7 mouse cellular contexts compared by ENCODE assay signal in genomic region chr15:96284711-96285322, GRCm38 (mm10). TPM values are rescaled to one million over a fixed set of nuclear protein-coding genes. Genes with fewer than 3 reads are reported as not detected.
DNase-seq lines count a peak whose midpoint lies in the region; ATAC-seq and TF ChIP-seq lines count a peak whose summit lies in the region.

No protein-coding gene starts in this region.

- peak overlapping the region; percentile 100 for H3K9ac ChIP-seq in kidney, postnatal 0 days (ENCODE audit: low read depth, low read length)
- H3K9ac ChIP-seq in lung, embryonic 15.5 days: peak overlapping the region; percentile 99

- no peaks in the 10 kb centered on the region for H3K36me3 ChIP-seq in kidney, postnatal 0 days (ENCODE audit: insufficient read depth, low read length)
- H3K36me3 ChIP-seq in lung, embryonic 15.5 days: peaks cover 7% of the 10 kb centered on the region

- under 1% methylated on average over 64 of the region's 67 CpGs for WGBS in cerebellum, adult 2 months
- WGBS in kidney, postnatal 0 days: under 1% methylated on average over 45 of the region's 67 CpGs
- WGBS in lung, embryonic 15.5 days: 0% methylated on average over 31 of the region's 67 CpGs

- no peaks in the 10 kb centered on the region for H3K27me3 ChIP-seq in cerebellum, adult 2 months (ENCODE audit: control insufficient read depth, insufficient read depth, low read length)
- no peaks in the 10 kb centered on the region for H3K27me3 ChIP-seq in kidney, postnatal 0 days (ENCODE audit: insufficient read depth, low read length)
- no peaks in the 10 kb centered on the region for H3K27me3 ChIP-seq in lung, embryonic 15.5 days

- peak; percentile 18 for ATAC-seq in kidney, postnatal 0 days (replicated peaks; ENCODE audit: low FRiP score, low read depth)
- peak; percentile 33; the same call in 1 of the 2 replicates for ATAC-seq in lung, embryonic 15.5 days (ENCODE audit: borderline replicate concordance, extremely low read depth, low FRiP score, low TSS enrichment)

- intact Hi-C loops in gastrocnemius, postnatal 36 days (cut with DNase I): loop anchor here (5.0 to 10.0 kb wide), 3 partner anchors 177 to 520 kb away; partner anchors contain the start of gene Scaf11

- TF ChIP-seq CTCF in cerebellum, adult 2 months (IDR thresholded peaks at IDR 0.05; ENCODE audit: borderline replicate concordance, insufficient read depth, low read depth, low read length): no peak
- no peak for TF ChIP-seq CTCF in kidney, postnatal 0 days (IDR thresholded peaks at IDR 0.05; ENCODE audit: low read depth)

- peaks cover 7% of the 10 kb centered on the region for H3K4me1 ChIP-seq in cerebellum, adult 2 months (ENCODE audit: control insufficient read depth, insufficient read depth, low read length)
- peaks cover 14% of the 10 kb centered on the region for H3K4me1 ChIP-seq in kidney, postnatal 0 days (replicated peaks; ENCODE audit: insufficient read depth, low read length)
- H3K4me1 ChIP-seq in lung, embryonic 15.5 days: peaks cover 24% of the 10 kb centered on the region

- peak overlapping the region; percentile 83 for H3K4me2 ChIP-seq in kidney, postnatal 0 days (ENCODE audit: low read length)
- peak overlapping the region; percentile 77 for H3K4me2 ChIP-seq in lung, embryonic 15.5 days

- no peaks in the 10 kb centered on the region for H3K9me3 ChIP-seq in kidney, postnatal 0 days (replicated peaks; ENCODE audit: low read length)
- no peaks in the 10 kb centered on the region for H3K9me3 ChIP-seq in lung, embryonic 15.5 days

- peak overlapping the region; percentile 98 for H3K4me3 ChIP-seq in cerebellum, adult 2 months (replicated peaks; ENCODE audit: insufficient read depth, low read depth, low read length)
- peak overlapping the region; percentile 91 for H3K4me3 ChIP-seq in kidney, postnatal 0 days (replicated peaks; ENCODE audit: low read depth, low read length)
- peak overlapping the region; percentile 93 for H3K4me3 ChIP-seq in lung, embryonic 15.5 days

- peak; percentile 77 for DNase-seq in thymus, postnatal 4 days
- no peak for DNase-seq in thymus, postnatal 14 days
- DNase-seq in cerebellum, adult 2 months: no peak
- peak; percentile 20 to 62 for DNase-seq in gastrocnemius, postnatal 36 days
- DNase-seq in kidney, postnatal 0 days (ENCODE audit: low spot score): peak; percentile 71
- DNase-seq in retina, embryonic 14.5 days (ENCODE audit: low spot score): peak; percentile 64

- peak overlapping the region; percentile 99 for H3K27ac ChIP-seq in cerebellum, adult 2 months (ENCODE audit: insufficient read depth, low read length)
- H3K27ac ChIP-seq in kidney, postnatal 0 days: peak overlapping the region; percentile 100
- peak overlapping the region; percentile 100 for H3K27ac ChIP-seq in lung, embryonic 15.5 days

- no peak for TF ChIP-seq POLR2A in cerebellum, adult 2 months (IDR thresholded peaks at IDR 0.05; ENCODE audit: borderline replicate concordance, insufficient read depth, low read length)

RNA-seq across cellular contexts. Expression of gene Arid2, which starts 2.5 kb away (rescaled TPM):
- polyA plus RNA-seq in cerebellum, adult 2 months (2012; rRNA removed): 17.6 and 18.1 TPM in 2 replicates
- total RNA-seq in gastrocnemius, postnatal 36 days (2021): 10 to 100 TPM; 11.0 to 13.1 TPM
- 16.3 and 16.6 TPM in 2 replicates for polyA plus RNA-seq in kidney, postnatal 0 days (2015; fragmentation: Nextera tagmentation; extraction: Ambion mirVana)
- 20.8 and 21.7 TPM in 2 replicates for polyA plus RNA-seq in lung, embryonic 15.5 days (2015; fragmentation: Nextera tagmentation; extraction: Ambion mirVana)

Comparison
In these comparisons a context has a peak if more than half of its experiments do, and no peak if none do; other contexts are left out.
1. DNase-seq: peak in thymus, postnatal 4 days (single experiment), gastrocnemius, postnatal 36 days (2 of 2), kidney, postnatal 0 days (single experiment) and retina, embryonic 14.5 days (single experiment); none in thymus, postnatal 14 days (single experiment) and cerebellum, adult 2 months (0 of 2).
2. Peak in every context shown above with its lines, with median percentiles within 50 percentile points of each other: H3K27ac ChIP-seq and H3K4me3 ChIP-seq.